Mouse (Mus musculus): ENCODE measurements around the gene Trim8.

- no peak for TF ChIP-seq CTCF (IDR thresholded peaks at IDR 0.05; ENCODE audit: low read depth)
- TF ChIP-seq EP300 (IDR thresholded peaks at IDR 0.05; ENCODE audit: low read depth), result no peak
These were observed 62.6 kb downstream of the Trim8 start for GRCm38 (mm10) chr19:46564043-46564462.
